Mouse (Mus musculus) layer of hippocampus, adult 2 months (tissue): Measurements from ENCODE around the gene Ift122. TPM values are rescaled to one million over a fixed set of nuclear protein-coding genes. Genes with fewer than 3 reads are reported as not detected.

Experiments
- DNase-seq, 2 experiments: peaks; one replicate each; pipeline ENCODE4 v3.0.0; 2022; ENCODE audit warnings: low spot score in 2 of 2
- H3K27ac ChIP-seq: fragments of 200-600 bp; 2 replicates; pipeline ENCODE4 v1.8.1; 2022
- H3K4me3 ChIP-seq: fragments of 200-600 bp; 2 replicates; pipeline ENCODE4 v1.8.1; 2022; ENCODE audit warnings: mild to moderate bottlenecking
- CTCF ChIP-seq: fragments of 200-600 bp; conservative IDR thresholded peaks from 2 replicates; pipeline ENCODE4 v1.8.1; 2022; ENCODE audit warnings: antibody characterized with exemption, mild to moderate bottlenecking, moderate library complexity
- total RNA-seq, 2 experiments: library from RNA; stranded (reverse); gene quantifications; 2 replicates each; pipeline ENCODE4 v1.2.3; 2021

Ift122 gene
- total RNA-seq, 2 experiments from 2014 or later = 30.3 TPM

GRCm38 (mm10) chr6:115966227-115966966 lies 113.1 kb downstream of the Ift122 start:
- H3K27ac ChIP-seq = no peak overlapping the region
- TF ChIP-seq CTCF = no peak
- no peak for DNase-seq
- H3K4me3 ChIP-seq = no peak overlapping the region

DNA sequence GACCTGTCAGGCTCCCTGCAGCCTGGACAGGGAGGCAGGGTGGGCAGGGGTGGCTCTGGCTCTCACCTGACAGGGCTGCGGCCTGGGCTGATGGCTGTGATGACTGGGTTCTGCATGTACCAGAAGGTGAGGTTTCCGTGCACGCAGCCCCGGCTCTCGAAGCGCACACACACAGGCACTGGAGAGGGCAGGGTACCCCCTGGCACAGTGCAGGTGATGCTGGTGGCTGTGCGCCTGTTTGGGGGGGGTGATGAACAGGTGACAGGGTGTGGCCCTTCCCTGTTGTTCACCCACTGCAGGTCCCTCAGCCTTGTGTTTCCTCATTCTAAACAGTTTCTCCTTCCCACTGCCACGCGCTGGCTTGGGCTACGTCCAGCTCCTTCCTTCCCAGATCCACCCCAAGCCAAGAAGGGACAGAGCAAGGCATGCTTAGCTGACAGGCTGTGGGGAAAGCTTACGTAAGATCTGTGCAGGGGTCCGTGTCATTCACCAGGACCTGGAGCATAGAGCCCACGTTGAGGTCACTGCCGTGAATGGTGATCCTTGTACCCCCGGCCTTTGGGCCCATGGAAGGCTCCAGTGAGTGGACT lies 114.1 kb downstream of the Ift122 start:
- no peak overlapping the region for H3K4me3 ChIP-seq

GRCm38 (mm10) chr6:115968086-115968485 lies 114.8 kb downstream of the Ift122 start:
- no peak overlapping the region for H3K4me3 ChIP-seq
- TF ChIP-seq CTCF = no peak
- DNase-seq = no peak
- H3K27ac ChIP-seq = no peak overlapping the region

More for the DNA sequence above, 114.1 kb downstream of the Ift122 start:
- H3K27ac ChIP-seq = no peak overlapping the region
- DNase-seq = no peak
- no peak for TF ChIP-seq CTCF

GRCm38 (mm10) chr6:115968700-115969099 lies 115.4 kb downstream of the Ift122 start:
- Histone ChIP-seq H3K27ac (no peak overlapping the region), H3K4me3 (no peak overlapping the region)
- DNase-seq = no peak
- no peak for TF ChIP-seq CTCF

GRCm38 (mm10) chr6:115969103-115969502 lies 115.8 kb downstream of the Ift122 start:
- H3K27ac ChIP-seq = no peak overlapping the region
- no peak for DNase-seq
- no peak overlapping the region for H3K4me3 ChIP-seq
- TF ChIP-seq CTCF = no peak

DNA sequence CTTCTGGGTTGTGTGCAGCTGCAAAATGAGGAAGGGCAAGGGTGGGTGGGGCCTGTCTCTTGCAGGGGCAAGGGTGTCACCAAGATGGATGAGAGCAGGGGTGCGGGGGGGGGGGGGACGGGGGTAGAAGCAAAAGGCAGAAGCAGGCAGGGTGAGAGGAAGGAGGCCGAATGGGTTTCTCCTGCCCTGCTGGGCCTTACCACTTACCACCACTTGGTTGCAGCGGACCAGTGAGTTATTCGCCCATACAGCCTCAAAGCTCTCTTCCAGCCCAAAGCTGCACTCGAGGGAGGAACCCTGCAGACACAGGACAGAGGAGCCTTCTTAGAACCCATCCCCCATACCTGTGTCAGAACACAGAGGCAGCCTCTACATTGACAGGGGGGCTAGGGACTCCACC lies 116.7 kb downstream of the Ift122 start:
- no peak overlapping the region for H3K27ac ChIP-seq

DNA sequence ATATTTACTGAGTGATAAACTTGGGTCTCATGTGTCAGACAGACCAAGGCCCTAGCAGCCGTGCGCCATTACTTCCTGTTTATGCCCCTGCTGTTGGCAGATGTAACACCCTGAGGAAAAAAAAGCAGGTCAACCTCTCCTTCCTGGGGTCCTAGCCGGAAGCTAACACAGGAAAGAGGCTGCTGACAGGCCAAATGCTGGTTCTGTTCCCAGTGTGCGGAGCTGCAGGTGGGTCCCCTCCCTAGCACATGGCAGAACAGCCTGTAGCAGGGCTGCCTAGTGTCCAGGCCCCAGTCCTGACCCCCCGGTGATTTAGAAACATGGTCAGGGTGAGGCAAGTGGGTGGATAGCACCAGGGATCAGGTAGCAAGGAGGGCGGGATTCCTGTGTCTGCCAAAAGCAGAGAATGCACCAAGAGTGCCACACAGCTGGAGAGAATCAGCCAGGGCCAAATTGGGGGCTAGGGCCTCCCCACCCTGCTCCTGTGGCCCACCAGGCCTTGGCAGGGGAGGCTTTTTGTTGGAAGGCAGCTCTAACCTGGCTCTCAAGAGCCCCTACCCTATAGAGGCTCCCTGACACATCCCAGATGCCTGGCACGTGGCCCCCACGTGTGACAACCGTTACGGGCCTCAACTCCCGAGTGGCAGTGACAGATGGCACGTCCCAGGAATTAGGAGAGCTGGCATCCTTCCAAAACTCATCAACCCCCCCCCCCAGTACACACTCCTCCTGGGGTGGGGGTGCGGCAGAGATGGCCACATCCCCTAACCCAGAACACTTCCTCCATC lies 118.2 kb downstream of the Ift122 start:
- no peak overlapping the region for H3K4me3 ChIP-seq
- peak overlapping the region; percentile 18; the same call in 1 of the 2 replicates for H3K27ac ChIP-seq
- no peak for TF ChIP-seq CTCF
- no peak for DNase-seq

More for the DNA sequence above, 116.7 kb downstream of the Ift122 start:
- no peak overlapping the region for H3K4me3 ChIP-seq
- no peak for TF ChIP-seq CTCF
- no peak for DNase-seq

GRCm38 (mm10) chr6:115972083-115972764 lies 119.0 kb downstream of the Ift122 start:
- no peak for TF ChIP-seq CTCF
- Histone ChIP-seq H3K4me3 (no peak overlapping the region), H3K27ac (peak overlapping the region; percentile 18; the same call in 1 of the 2 replicates)
- no peak for DNase-seq

GRCm38 (mm10) chr6:115973139-115973875 lies 120.0 kb downstream of the Ift122 start:
- Histone ChIP-seq H3K27ac (no peak overlapping the region), H3K4me3 (no peak overlapping the region)
- no peak for TF ChIP-seq CTCF
- DNase-seq = no peak

GRCm38 (mm10) chr6:115973881-115974662 lies 120.8 kb downstream of the Ift122 start:
- peak in 1 of 2 experiments; percentile 59 for DNase-seq
- TF ChIP-seq CTCF = peak; percentile 21; the same call in 1 of the 2 replicates

GRCm38 (mm10) chr6:115975606-115976005 lies 122.3 kb downstream of the Ift122 start:
- no peak overlapping the region for H3K4me3 ChIP-seq
- TF ChIP-seq CTCF = no peak
- H3K27ac ChIP-seq = no peak overlapping the region
- DNase-seq = no peak

More at GRCm38 (mm10) chr6:115973881-115974662, 120.8 kb downstream of the Ift122 start:
- Histone ChIP-seq H3K27ac (no peak overlapping the region), H3K4me3 (no peak overlapping the region)

Other genes starting within 250 kb of the Ift122 start
- 10 to 100 TPM; 81.8 to 98.6 TPM for gene Raf1, start 176.8 kb upstream of the Ift122 start, total RNA-seq
- gene Tmem40, start 91.1 kb upstream of the Ift122 start, total RNA-seq = under 1 TPM; 0.42 to 0.44 TPM
- 1 to 10 TPM; 3.2 to 4.0 TPM for gene Cand2, start 78.9 kb upstream of the Ift122 start, total RNA-seq
- 100 to 1,000 TPM; 488 to 493 TPM for gene Rpl32, start 44.7 kb upstream of the Ift122 start, total RNA-seq
- gene Efcab12, start 15.1 kb upstream of the Ift122 start, total RNA-seq = 1 to 10 TPM; 3.9 to 4.5 TPM
- 1 to 10 TPM; 6.3 to 6.8 TPM for gene Mbd4, start 99 bp upstream of the Ift122 start, total RNA-seq
- gene Rho, start 78.3 kb downstream of the Ift122 start, total RNA-seq = 1 to 10 TPM in 1 of 2 experiments, under 1 TPM in 1; 0.49 to 1.1 TPM
- not detected for gene H1foo, start 91.5 kb downstream of the Ift122 start, total RNA-seq
- 10 to 100 TPM; 16.6 to 24.4 TPM for gene Plxnd1, start 141.5 kb downstream of the Ift122 start, total RNA-seq